Mouse (Mus musculus): ENCODE measurements around the gene Gm6356. TPM values are rescaled to one million over a fixed set of nuclear protein-coding genes. Genes with fewer than 3 reads are reported as not detected.

Gm6356 gene
- not detected for polyA plus RNA-seq (2017; shearing (Covaris generic))

DNA sequence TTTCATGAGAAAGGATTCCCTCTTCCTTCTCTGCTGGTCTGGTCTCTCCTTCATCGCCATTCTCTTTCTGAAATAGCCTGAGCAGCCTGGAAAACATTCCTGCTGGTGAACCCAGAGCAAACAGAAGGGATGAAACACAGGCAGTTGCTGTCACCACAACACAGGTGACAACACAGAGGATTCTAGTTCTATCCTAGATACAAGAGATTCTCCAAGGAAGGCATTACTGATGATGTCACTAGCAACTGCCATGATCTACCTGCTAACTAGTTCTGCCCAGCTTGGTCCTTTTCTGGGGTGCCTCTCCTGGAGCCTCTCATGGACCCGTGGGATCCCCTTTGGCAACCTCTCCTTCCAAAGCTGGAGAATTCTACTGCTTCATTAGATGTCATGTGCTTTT, at the start of gene Gm6356:
TSS of gene Gm6356 (minus strand) at position 101 of the 400 bp plus-strand sequence.

Other genes starting within 250 kb of the Gm6356 start
- 18.8 TPM for gene Gm3636, start 231.5 kb downstream of the Gm6356 start, polyA plus RNA-seq (2017; shearing (Covaris generic))
- not detected for gene Gm8362, start 199.4 kb downstream of the Gm6356 start, polyA plus RNA-seq (2017; shearing (Covaris generic))
- not detected for gene Gm3642, start 133.5 kb downstream of the Gm6356 start, polyA plus RNA-seq (2017; shearing (Covaris generic))
- gene Gm3667, start 83.9 kb downstream of the Gm6356 start, polyA plus RNA-seq (2017; shearing (Covaris generic)): 11.2 TPM
- gene Gm10406, start 53.6 kb upstream of the Gm6356 start, polyA plus RNA-seq (2017; shearing (Covaris generic)): 2.4 TPM
- gene Gm3685, start 71.2 kb upstream of the Gm6356 start, polyA plus RNA-seq (2017; shearing (Covaris generic)): not detected
- gene Gm3696, start 126.8 kb upstream of the Gm6356 start, polyA plus RNA-seq (2017; shearing (Covaris generic)): 6.2 TPM
- gene Gm6676, start 151.6 kb upstream of the Gm6356 start, polyA plus RNA-seq (2017; shearing (Covaris generic)): not detected
- gene Gm3512, start 200.7 kb upstream of the Gm6356 start, polyA plus RNA-seq (2017; shearing (Covaris generic)): 15.3 TPM
- gene Gm16434, start 220.7 kb upstream of the Gm6356 start, polyA plus RNA-seq (2017; shearing (Covaris generic)): not detected